Mouse (Mus musculus) lung, embryonic 16.5 days (tissue): ENCODE measurements around the gene Cdk4. TPM values are rescaled to one million over a fixed set of nuclear protein-coding genes. Genes with fewer than 3 reads are reported as not detected.
"Not testable (repeated sequence)": the region's sequence is repeated elsewhere in the genome, so short reads cannot be mapped to it uniquely, and the experiment has no call there.

Experiments
- ATAC-seq: fragments of 200-750 bp; cut with Nextera tagmentation; 2 replicates; pipeline ENCODE4 v1.8.0; 2017; ENCODE audit warnings: low read depth, mild to moderate bottlenecking, moderate library complexity
- H3K27ac ChIP-seq: fragments of 300-500 bp; sonication (generic); 2 replicates; pipeline ENCODE4 v1.5.1; 2014; ENCODE audit warnings: mild to moderate bottlenecking, control low read depth, low read length
- H3K27me3 ChIP-seq: fragments of 300-500 bp; sonication (generic); 2 replicates; pipeline ENCODE4 v1.6.1; 2014; ENCODE audit warnings: low read depth, low read length, mixed read lengths; ENCODE audit not compliant: control insufficient read depth, insufficient read depth
- H3K36me3 ChIP-seq: fragments of 300-500 bp; sonication (generic); 2 replicates; pipeline ENCODE4 v1.6.1; 2014; ENCODE audit warnings: low read length; ENCODE audit not compliant: control insufficient read depth, insufficient read depth
- H3K4me1 ChIP-seq: fragments of 300-500 bp; sonication (generic); replicated peaks from 2 replicates; pipeline ENCODE4 v1.6.1; 2014; ENCODE audit warnings: low read length, mixed read lengths; ENCODE audit not compliant: control insufficient read depth, insufficient read depth
- H3K4me2 ChIP-seq: fragments of 300-500 bp; sonication (generic); 2 replicates; pipeline ENCODE4 v1.6.1; 2014; ENCODE audit warnings: low read depth, low read length, control low read depth
- H3K4me3 ChIP-seq: fragments of 300-500 bp; sonication (generic); 2 replicates; pipeline ENCODE4 v1.5.1; 2014; ENCODE audit warnings: mild to moderate bottlenecking, low read length, control low read depth
- H3K9ac ChIP-seq: fragments of 300-500 bp; sonication (generic); 2 replicates; pipeline ENCODE4 v1.6.1; 2014; ENCODE audit warnings: low read length, control low read depth
- H3K9me3 ChIP-seq: fragments of 300-500 bp; sonication (generic); 2 replicates; pipeline ENCODE4 v1.6.1; 2016; ENCODE audit warnings: low read length; ENCODE audit not compliant: control insufficient read depth
- WGBS: fragments of 180-500 bp; shearing (Covaris S2); extraction: QIAGEN DNeasy Blood & Tissue Kit; methylation state at CpG from one replicate; pipeline ENCODE4 v1.1.7; 2014; 5-methylcytosine and 5-hydroxymethylcytosine counted together
- polyA plus RNA-seq: library from polyadenylated mRNA; unstranded; fragments of >200 nt; fragmentation: Nextera tagmentation; extraction: Ambion mirVana; gene quantifications from 2 replicates; pipeline ENCODE4 v1.2.1, GENCODE M21; 2015

The Cdk4 gene
- polyA plus RNA-seq, 1 experiment from 2014 or later, result 1,646 TPM

DNA sequence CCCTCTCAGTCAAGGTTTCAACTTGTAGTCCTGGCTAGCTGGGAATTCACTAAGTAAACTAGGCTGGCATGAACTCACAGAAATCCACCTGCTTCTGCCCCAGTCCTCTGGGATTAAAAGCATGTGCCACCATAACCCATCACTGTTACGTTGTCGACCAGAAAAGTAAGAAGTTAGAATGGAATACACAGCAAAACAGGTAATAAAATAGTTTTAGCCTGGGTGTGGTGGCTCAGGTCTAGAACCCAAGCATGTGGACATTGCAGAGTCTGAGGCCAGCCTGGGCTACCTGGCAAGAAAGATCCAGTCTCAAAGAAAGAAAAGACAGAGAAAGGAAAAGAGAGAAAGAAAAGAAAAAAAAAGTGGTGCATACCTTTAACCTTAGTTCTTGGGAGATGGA lies 1.8 kb upstream of the Cdk4 start:
- Histone ChIP-seq H3K4me2 (no peak overlapping the region), H3K4me3 (no peak overlapping the region), H3K9me3 (no peaks in the 10 kb centered on the region), H3K36me3 (peaks cover 19% of the 10 kb centered on the region), H3K4me1 (peaks cover 19% of the 10 kb centered on the region), H3K9ac (no peak overlapping the region), H3K27me3 (peaks cover 12% of the 10 kb centered on the region), H3K27ac (no peak overlapping the region)
- ATAC-seq, result no peak
- WGBS, result 71% methylated on average over 2 of the region's 2 CpGs

DNA sequence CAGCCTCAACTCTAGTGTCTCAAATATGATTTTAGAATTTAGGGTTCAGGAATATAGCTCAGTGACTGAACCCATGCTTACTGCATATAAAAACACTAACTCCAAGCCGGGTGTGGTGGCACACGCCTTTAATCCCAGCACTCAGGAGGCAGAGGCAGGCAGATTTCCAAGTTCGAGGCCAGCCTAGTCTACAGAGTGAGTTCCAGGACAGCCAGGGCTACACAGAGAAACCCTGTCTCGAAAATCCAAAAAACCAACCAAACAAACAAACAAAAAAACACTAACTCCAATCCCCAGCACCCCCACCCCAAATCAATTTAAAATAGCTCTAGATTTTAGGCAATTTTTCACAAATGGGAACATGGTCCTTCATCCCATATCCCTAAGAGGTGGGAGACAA lies 1.2 kb upstream of the Cdk4 start:
- not testable (repeated sequence) for ATAC-seq, H3K27ac ChIP-seq, H3K4me3 ChIP-seq, H3K9me3 ChIP-seq, H3K4me2 ChIP-seq, H3K9ac ChIP-seq
- Histone ChIP-seq H3K4me1 (peaks cover 19% of the 10 kb centered on the region), H3K36me3 (peaks cover 24% of the 10 kb centered on the region), H3K27me3 (peaks cover 12% of the 10 kb centered on the region)
- 81% methylated on average over 4 of the region's 4 CpGs for WGBS

DNA sequence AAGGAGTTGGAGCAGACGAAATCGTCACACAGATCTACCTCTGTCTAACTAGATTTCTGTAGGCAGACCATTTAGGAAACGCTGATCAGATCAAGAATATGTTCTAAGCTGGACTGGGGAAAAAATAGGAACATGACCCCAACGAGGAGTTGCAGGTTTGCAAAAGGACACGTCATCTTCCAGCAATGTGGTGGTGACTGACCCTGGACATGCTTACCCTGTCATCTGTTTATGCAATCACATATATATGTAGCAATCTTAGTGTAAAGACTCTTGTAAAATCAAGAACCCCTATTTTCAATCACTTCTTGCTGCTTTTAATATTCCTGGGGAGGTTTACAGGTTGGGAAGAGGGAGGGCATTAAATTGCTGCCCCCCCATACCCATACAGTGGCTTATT lies 831 bp upstream of the Cdk4 start:
- no peaks in the 10 kb centered on the region for H3K9me3 ChIP-seq
- H3K27me3 ChIP-seq, result peaks cover 12% of the 10 kb centered on the region
- H3K4me2 ChIP-seq, result no peak overlapping the region
- no peak overlapping the region for H3K9ac ChIP-seq
- ATAC-seq, result no peak
- H3K36me3 ChIP-seq, result peaks cover 28% of the 10 kb centered on the region
- 60% methylated on average over 5 of the region's 5 CpGs for WGBS
- H3K27ac ChIP-seq, result no peak overlapping the region
- H3K4me3 ChIP-seq, result no peak overlapping the region
- peaks cover 19% of the 10 kb centered on the region for H3K4me1 ChIP-seq

DNA sequence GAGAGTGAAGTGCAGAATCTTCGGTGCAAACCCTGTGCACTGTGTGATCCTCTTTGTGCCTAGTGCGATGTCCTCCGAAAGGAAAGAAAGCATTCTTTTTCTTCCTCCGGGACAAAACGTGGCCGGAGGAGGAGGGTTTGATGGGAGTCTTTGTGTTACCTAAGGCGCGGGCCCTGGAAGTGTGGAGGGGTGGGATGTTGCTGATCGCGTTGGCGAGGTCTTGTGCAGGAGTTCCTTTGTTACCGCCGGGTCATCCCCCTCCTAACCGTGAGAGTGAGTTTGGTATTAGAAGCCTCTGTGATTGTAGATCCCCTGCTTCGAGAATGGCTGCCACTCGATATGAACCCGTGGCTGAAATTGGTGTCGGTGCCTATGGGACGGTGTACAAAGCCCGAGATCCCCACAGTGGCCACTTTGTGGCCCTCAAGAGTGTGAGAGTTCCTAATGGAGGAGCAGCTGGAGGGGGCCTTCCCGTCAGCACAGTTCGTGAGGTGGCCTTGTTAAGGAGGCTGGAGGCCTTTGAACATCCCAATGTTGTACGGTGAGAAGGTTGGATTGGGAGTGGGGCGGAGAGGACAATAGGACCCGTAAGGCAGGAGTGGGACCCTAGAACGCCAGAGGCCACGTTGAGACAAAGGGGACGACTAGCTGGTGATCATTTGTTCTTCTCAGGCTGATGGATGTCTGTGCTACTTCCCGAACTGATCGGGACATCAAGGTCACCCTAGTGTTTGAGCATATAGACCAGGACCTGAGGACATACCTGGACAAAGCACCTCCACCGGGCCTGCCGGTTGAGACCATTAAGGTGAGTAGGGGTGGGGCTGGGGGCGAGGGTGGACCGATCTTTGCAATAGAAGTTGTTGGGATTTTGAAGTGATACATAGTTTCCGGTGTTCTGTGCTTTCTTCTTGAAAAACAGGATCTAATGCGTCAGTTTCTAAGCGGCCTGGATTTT lies 858 bp downstream of the Cdk4 start:
- peaks cover 24% of the 10 kb centered on the region for H3K4me1 ChIP-seq
- WGBS, result 7% methylated on average over 37 of the region's 37 CpGs
- H3K27me3 ChIP-seq, result peaks cover 9% of the 10 kb centered on the region
- peak overlapping the region; percentile 75 for H3K9ac ChIP-seq
- H3K9me3 ChIP-seq, result no peaks in the 10 kb centered on the region
- ATAC-seq, result no peak
- H3K36me3 ChIP-seq, result peaks cover 39% of the 10 kb centered on the region
- peak overlapping the region; percentile 37 for H3K27ac ChIP-seq
- H3K4me2 ChIP-seq, result peak overlapping the region; percentile 75
- H3K4me3 ChIP-seq, result peak overlapping the region; percentile 67

DNA sequence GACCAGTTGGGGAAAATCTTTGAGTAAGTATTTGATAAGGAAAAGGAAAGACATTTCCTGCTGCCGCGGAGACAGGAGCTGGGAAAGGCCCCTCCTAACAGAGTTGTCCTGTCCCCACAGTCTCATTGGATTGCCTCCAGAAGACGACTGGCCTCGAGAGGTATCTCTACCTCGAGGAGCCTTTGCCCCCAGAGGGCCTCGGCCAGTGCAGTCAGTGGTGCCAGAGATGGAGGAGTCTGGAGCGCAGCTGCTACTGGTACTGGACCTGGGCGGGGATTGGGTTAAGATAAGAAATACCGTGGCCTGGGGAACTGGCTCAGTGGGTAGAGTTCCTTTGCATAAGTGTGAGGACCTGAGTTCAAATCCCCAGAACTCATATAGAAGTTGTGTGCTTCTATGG lies 2.6 kb downstream of the Cdk4 start:
- Histone ChIP-seq H3K9me3 (no peaks in the 10 kb centered on the region), H3K4me3 (no peak overlapping the region), H3K36me3 (peaks cover 39% of the 10 kb centered on the region), H3K4me2 (no peak overlapping the region), H3K27me3 (no peaks in the 10 kb centered on the region; the same call in 1 of the 2 replicates), H3K9ac (no peak overlapping the region), H3K27ac (no peak overlapping the region), H3K4me1 (peaks cover 21% of the 10 kb centered on the region)
- 71% methylated on average over 9 of the region's 9 CpGs for WGBS
- no peak for ATAC-seq

DNA sequence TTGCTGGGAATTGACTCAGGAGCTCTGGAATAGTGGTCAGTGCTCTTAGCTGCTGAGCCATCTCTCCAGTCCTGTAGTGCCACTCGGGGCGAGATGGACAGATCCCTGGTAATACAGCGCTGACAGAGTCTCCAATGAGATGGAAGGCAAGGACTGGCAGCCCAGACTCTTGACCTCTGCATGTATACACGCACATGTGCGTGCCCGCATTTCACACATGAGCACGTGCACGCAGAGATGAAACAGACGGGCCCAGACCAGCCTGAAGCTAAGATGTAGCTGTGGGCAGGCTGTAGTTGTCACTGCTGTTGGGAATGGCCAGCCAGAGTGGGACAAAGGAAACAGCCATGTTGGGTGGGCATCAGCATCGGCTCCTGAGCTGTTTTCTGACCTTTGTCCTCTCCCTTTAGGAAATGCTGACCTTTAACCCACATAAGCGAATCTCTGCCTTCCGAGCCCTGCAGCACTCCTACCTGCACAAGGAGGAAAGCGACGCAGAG lies 3.2 kb downstream of the Cdk4 start:
- H3K36me3 ChIP-seq, result peaks cover 39% of the 10 kb centered on the region
- no peaks in the 10 kb centered on the region for H3K9me3 ChIP-seq
- H3K27me3 ChIP-seq, result no peaks in the 10 kb centered on the region; the same call in 1 of the 2 replicates
- no peak overlapping the region for H3K27ac ChIP-seq
- no peak for ATAC-seq
- no peak overlapping the region for H3K9ac ChIP-seq
- WGBS, result 86% methylated on average over 14 of the region's 14 CpGs
- no peak overlapping the region for H3K4me3 ChIP-seq
- no peak overlapping the region for H3K4me2 ChIP-seq
- peaks cover 25% of the 10 kb centered on the region for H3K4me1 ChIP-seq

DNA sequence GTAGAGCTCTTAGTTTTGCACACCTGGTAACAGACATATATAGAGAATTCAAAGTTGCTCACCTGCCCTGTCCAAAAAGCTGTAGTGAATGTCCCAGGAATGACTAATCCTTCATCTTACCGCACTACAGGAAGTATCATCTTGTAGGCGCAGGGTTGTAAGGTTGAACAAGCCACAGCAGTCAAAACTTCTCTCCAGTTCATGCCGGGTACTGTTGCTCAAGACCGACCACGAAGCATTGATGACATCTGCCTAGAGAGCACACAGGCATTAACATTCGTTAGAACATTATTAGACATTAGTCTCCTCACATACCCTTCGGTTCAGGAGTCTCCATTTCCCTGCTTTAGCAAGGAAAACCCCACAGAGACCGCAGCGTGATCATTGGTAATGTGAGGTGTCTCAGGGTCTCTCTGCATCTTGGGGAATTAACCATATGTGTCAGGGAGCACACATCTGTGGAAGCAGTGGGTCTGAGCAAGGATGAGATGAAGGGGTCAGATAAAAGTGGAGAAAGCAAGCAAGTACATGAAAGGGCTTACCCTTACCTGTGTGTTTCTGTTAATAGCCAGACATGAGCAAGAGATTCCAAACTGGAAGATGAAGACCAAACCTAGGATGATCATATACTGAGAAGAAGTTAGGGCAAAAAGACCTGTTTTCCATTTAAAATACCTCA lies 5.2 kb downstream of the Cdk4 start:
- Histone ChIP-seq H3K9me3 (no peaks in the 10 kb centered on the region), H3K4me3 (peak overlapping the region; percentile 82), H3K9ac (peak overlapping the region; percentile 85), H3K27ac (no peak overlapping the region; the same call in none of the 2 replicates), H3K4me1 (peaks cover 25% of the 10 kb centered on the region), H3K36me3 (peaks cover 39% of the 10 kb centered on the region), H3K4me2 (peak overlapping the region; percentile 78), H3K27me3 (no peaks in the 10 kb centered on the region)
- WGBS, result 62% methylated on average over 9 of the region's 9 CpGs
- no peak for ATAC-seq

DNA sequence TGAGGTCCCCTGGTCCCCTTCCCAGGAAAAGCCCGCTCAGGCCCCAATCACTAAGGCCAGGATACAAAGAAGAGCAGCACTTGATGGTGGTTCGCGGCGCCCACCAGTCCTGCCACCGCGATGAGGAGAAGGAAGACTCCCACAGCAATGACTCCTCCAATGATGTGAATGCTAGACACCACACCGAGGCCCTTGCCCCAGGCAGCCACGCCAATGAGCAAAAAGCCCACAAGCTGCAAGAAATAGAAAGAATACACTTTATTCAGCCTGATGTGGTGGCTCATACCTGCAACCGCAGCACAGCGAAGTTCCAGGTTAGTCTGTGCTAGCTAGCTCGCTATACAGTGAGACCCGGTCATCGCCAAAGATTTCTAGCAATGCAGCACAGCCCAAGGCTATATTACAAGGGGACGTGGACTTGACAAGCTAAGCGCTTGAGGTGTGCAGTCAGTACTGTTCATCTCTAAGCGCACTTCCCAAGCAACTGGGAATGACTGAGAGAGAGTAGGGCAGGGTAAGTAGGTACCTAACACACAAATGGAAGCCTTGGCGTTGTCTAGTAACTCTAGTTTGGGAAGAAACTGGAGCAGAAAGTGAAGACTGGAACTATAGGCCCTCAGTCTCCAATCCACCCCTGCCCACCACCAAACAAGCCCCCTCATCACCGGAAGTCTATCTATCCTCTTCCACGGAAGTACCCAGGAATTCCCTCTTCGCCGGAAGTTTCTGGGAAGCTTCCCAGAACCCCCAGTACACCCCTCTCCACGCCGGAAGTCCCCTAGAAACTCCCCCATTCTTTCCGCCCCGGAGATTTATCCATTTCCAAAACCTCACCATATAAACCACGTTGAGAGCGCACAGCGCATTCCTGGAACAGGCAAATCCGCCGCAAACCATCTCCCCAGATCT lies 6.2 kb downstream of the Cdk4 start:
- 6% methylated on average over 30 of the region's 30 CpGs for WGBS
- peak overlapping the region; percentile 95 for H3K27ac ChIP-seq
- H3K36me3 ChIP-seq, result peaks cover 39% of the 10 kb centered on the region
- no peaks in the 10 kb centered on the region for H3K27me3 ChIP-seq
- H3K4me3 ChIP-seq, result peak overlapping the region; percentile 82
- no peaks in the 10 kb centered on the region for H3K9me3 ChIP-seq
- ATAC-seq, result peak; percentile 46
- H3K4me1 ChIP-seq, result peaks cover 25% of the 10 kb centered on the region
- peak overlapping the region; percentile 85 for H3K9ac ChIP-seq
- H3K4me2 ChIP-seq, result peak overlapping the region; percentile 78
